Mouse (Mus musculus) urinary bladder, postnatal 4 days (tissue): ENCODE data around the gene Neil3.
"Not testable (repeated sequence)": the region's sequence is repeated elsewhere in the genome, so short reads cannot be mapped to it uniquely, and the experiment has no call there.

ENCODE experiments used
- DNase-seq, 2 experiments: peaks; one replicate each; pipeline ENCODE4 v3.0.0; 2021 to 2022; ENCODE audit warnings: low spot score in 2 of 2

Gene Neil3

GRCm38 (mm10) chr8:53538049-53538448, 100.8 kb downstream of the Neil3 start:
- DNase-seq = not testable (repeated sequence)
